Mouse (Mus musculus): ENCODE data around the gene Preb. TPM values are rescaled to one million over a fixed set of nuclear protein-coding genes. Genes with fewer than 3 reads are reported as not detected.

The Preb gene
- polyA plus RNA-seq (2012) = 52.8 and 78.2 TPM in 2 replicates

- no peak for TF ChIP-seq GATA1 (IDR thresholded peaks at IDR 0.05; ENCODE audit: low read length)
Measured at GRCm38 (mm10) chr5:30959966-30960501, at the start of gene Preb. Gene Preb, minus strand, starts transcription at chr5:30960361.

GRCm38 (mm10) chr5:31004184-31004583 lies 44.0 kb upstream of the Preb start:
- no peak for TF ChIP-seq GATA1 (IDR thresholded peaks at IDR 0.05; ENCODE audit: low read length)

GRCm38 (mm10) chr5:31001560-31001959 lies 41.4 kb upstream of the Preb start:
- no peak for TF ChIP-seq GATA1 (IDR thresholded peaks at IDR 0.05; ENCODE audit: low read length)

- TF ChIP-seq GATA1 (IDR thresholded peaks at IDR 0.05; ENCODE audit: low read length) = no peak
Measured at GRCm38 (mm10) chr5:31000993-31001392, 40.8 kb upstream of the Preb start.

GRCm38 (mm10) chr5:31000122-31000521 lies 40.0 kb upstream of the Preb start:
- TF ChIP-seq GATA1 (IDR thresholded peaks at IDR 0.05; ENCODE audit: low read length) = no peak

- TF ChIP-seq GATA1 (IDR thresholded peaks at IDR 0.05; ENCODE audit: low read length) = no peak
Measured at GRCm38 (mm10) chr5:30999324-30999723, 39.2 kb upstream of the Preb start.

- no peak for TF ChIP-seq GATA1 (IDR thresholded peaks at IDR 0.05; ENCODE audit: low read length)
Measured at GRCm38 (mm10) chr5:30998306-30998705, 38.1 kb upstream of the Preb start.

- no peak for TF ChIP-seq GATA1 (IDR thresholded peaks at IDR 0.05; ENCODE audit: low read length)
Measured at GRCm38 (mm10) chr5:30994910-30995635, 34.9 kb upstream of the Preb start.

- TF ChIP-seq GATA1 (IDR thresholded peaks at IDR 0.05; ENCODE audit: low read length) = no peak
Measured at GRCm38 (mm10) chr5:30994074-30994473, 33.9 kb upstream of the Preb start.

- TF ChIP-seq GATA1 (IDR thresholded peaks at IDR 0.05; ENCODE audit: low read length) = no peak
Measured at GRCm38 (mm10) chr5:30992980-30993676, 33.0 kb upstream of the Preb start.

GRCm38 (mm10) chr5:30982357-30982756 lies 22.2 kb upstream of the Preb start:
- no peak for TF ChIP-seq GATA1 (IDR thresholded peaks at IDR 0.05; ENCODE audit: low read length)

GRCm38 (mm10) chr5:30974870-30975656 lies 14.9 kb upstream of the Preb start:
- no peak for TF ChIP-seq GATA1 (IDR thresholded peaks at IDR 0.05; ENCODE audit: low read length)

- TF ChIP-seq GATA1 (IDR thresholded peaks at IDR 0.05; ENCODE audit: low read length) = no peak
Measured at GRCm38 (mm10) chr5:30969440-30969839, 9.3 kb upstream of the Preb start.

GRCm38 (mm10) chr5:30968416-30968815 lies 8.3 kb upstream of the Preb start, which contains the start of gene Tcf23:
Gene Tcf23, plus strand, starts transcription at chr5:30968662.
- no peak for TF ChIP-seq GATA1 (IDR thresholded peaks at IDR 0.05; ENCODE audit: low read length)

GRCm38 (mm10) chr5:30966189-30966588 lies 6.0 kb upstream of the Preb start:
- no peak for TF ChIP-seq GATA1 (IDR thresholded peaks at IDR 0.05; ENCODE audit: low read length)

- no peak for TF ChIP-seq GATA1 (IDR thresholded peaks at IDR 0.05; ENCODE audit: low read length)
Measured at GRCm38 (mm10) chr5:30963916-30964315, 3.8 kb upstream of the Preb start.
